Mouse (Mus musculus) midbrain, embryonic 15.5 days (tissue): ENCODE measurements around the gene Slc8b1. TPM values are rescaled to one million over a fixed set of nuclear protein-coding genes. Genes with fewer than 3 reads are reported as not detected.

Source experiments
- ATAC-seq: fragments of 200-750 bp; cut with Nextera tagmentation; replicated peaks from 2 replicates; pipeline ENCODE4 v1.8.0; 2017; ENCODE audit warnings: moderate TSS enrichment
- H3K27ac ChIP-seq: fragments of 300-500 bp; sonication (generic); 2 replicates; pipeline ENCODE4 v1.5.1; 2015; ENCODE audit warnings: mild to moderate bottlenecking, inconsistent platforms
- H3K27me3 ChIP-seq: fragments of 300-500 bp; sonication (generic); replicated peaks from 2 replicates; pipeline ENCODE4 v1.6.1; 2015; ENCODE audit warnings: inconsistent platforms
- H3K36me3 ChIP-seq: fragments of 300-500 bp; sonication (generic); replicated peaks from 2 replicates; pipeline ENCODE4 v1.6.1; 2015; ENCODE audit warnings: inconsistent platforms
- H3K4me1 ChIP-seq: fragments of 300-500 bp; sonication (generic); 2 replicates; pipeline ENCODE4 v1.6.1; 2015; ENCODE audit warnings: inconsistent platforms
- H3K4me2 ChIP-seq: fragments of 300-500 bp; sonication (generic); 2 replicates; pipeline ENCODE4 v1.6.1; 2015; ENCODE audit warnings: inconsistent platforms, mild to moderate bottlenecking, moderate library complexity
- H3K4me3 ChIP-seq: fragments of 300-500 bp; sonication (generic); 2 replicates; pipeline ENCODE4 v1.5.1; 2015; ENCODE audit warnings: mild to moderate bottlenecking, inconsistent platforms
- H3K9ac ChIP-seq: fragments of 300-500 bp; sonication (generic); 2 replicates; pipeline ENCODE4 v1.6.1; 2015; ENCODE audit warnings: mild to moderate bottlenecking, inconsistent platforms
- H3K9me3 ChIP-seq: fragments of 300-500 bp; sonication (generic); 2 replicates; pipeline ENCODE4 v1.6.1; 2016; ENCODE audit warnings: inconsistent platforms
- WGBS: fragments of 180-500 bp; shearing (Covaris S2); methylation state at CpG from one replicate; pipeline ENCODE4 v1.1.7; 2015; ENCODE audit warnings: mixed read lengths; 5-methylcytosine and 5-hydroxymethylcytosine counted together
- polyA plus RNA-seq: library from polyadenylated mRNA; unstranded; fragments of >200 nt; fragmentation: Nextera tagmentation; extraction: Ambion mirVana; gene quantifications from 2 replicates; pipeline ENCODE4 v1.2.1, GENCODE M21; 2015

The Slc8b1 gene
- polyA plus RNA-seq, 1 experiment from 2014 or later = 2.5 TPM

GRCm38 (mm10) chr5:120514031-120514677, 3.2 kb downstream of the Slc8b1 start:
- Histone ChIP-seq H3K4me2 (no peak overlapping the region), H3K27me3 (peaks cover 13% of the 10 kb centered on the region), H3K9ac (no peak overlapping the region), H3K9me3 (no peaks in the 10 kb centered on the region), H3K4me3 (no peak overlapping the region), H3K27ac (no peak overlapping the region), H3K36me3 (no peaks in the 10 kb centered on the region), H3K4me1 (peaks cover 20% of the 10 kb centered on the region; the same call in 1 of the 2 replicates)
- 90% methylated on average over 9 of the region's 9 CpGs for WGBS
- no peak for ATAC-seq

GRCm38 (mm10) chr5:120514754-120515153, 3.8 kb downstream of the Slc8b1 start:
- Histone ChIP-seq H3K9me3 (no peaks in the 10 kb centered on the region), H3K36me3 (no peaks in the 10 kb centered on the region), H3K27me3 (peaks cover 13% of the 10 kb centered on the region), H3K4me2 (no peak overlapping the region), H3K9ac (no peak overlapping the region), H3K27ac (no peak overlapping the region), H3K4me3 (no peak overlapping the region), H3K4me1 (peaks cover 20% of the 10 kb centered on the region; the same call in 1 of the 2 replicates)
- no peak for ATAC-seq
- 42% methylated on average over 4 of the region's 4 CpGs for WGBS

- H3K9me3 ChIP-seq = no peaks in the 10 kb centered on the region
- no peak overlapping the region for H3K27ac ChIP-seq
- H3K27me3 ChIP-seq = peaks cover 13% of the 10 kb centered on the region
- no peaks in the 10 kb centered on the region for H3K36me3 ChIP-seq
- no peak overlapping the region for H3K9ac ChIP-seq
- no peak overlapping the region for H3K4me3 ChIP-seq
- peaks cover 17% of the 10 kb centered on the region; the same call in 1 of the 2 replicates for H3K4me1 ChIP-seq
- WGBS = 72% methylated on average over 7 of the region's 7 CpGs
- ATAC-seq = no peak
- H3K4me2 ChIP-seq = no peak overlapping the region
These were observed 4.5 kb downstream of the Slc8b1 start for GRCm38 (mm10) chr5:120515451-120515850.

DNA sequence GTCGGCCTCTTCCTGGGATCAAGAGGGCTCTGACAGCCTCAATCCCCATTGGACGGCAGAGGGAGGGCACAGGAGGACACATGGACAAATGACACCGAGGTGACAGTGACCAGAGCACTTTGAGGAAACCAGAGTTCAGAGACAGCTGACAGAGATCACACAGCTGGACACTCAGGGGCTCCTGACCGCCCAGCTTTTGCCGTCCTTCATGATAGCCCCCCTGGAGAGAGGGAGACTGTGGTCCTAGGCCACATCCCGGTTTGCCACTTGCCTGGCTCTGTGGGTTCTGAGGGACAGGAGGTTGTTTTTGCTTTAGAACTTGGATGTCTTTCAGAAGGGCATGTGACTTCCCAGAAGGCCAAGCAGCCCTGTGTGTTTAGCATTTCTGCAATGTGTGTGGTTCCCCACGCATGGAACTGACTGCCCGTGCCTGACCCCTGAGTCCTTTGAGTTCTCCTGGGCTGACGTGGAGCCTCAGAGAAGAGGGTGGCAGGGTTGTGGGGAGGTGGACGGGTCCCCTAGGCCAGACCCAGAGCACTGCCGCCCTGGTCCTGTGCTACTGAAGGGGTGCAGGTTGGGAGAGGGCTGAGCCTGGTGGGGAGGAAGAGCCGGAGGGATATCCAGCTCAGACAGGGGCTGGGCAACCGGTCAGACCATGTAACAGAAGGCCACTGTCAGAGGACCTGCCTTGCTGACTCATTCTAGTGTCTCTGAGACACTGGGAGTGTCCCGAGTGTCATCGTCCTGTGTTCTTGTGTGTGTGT, 5.4 kb downstream of the Slc8b1 start:
- 68% methylated on average over 15 of the region's 15 CpGs for WGBS
- Histone ChIP-seq H3K27ac (no peak overlapping the region), H3K4me1 (0 out of 2 replicates have a peak, but pooled peaks cover 10% of the 10 kb centered on the region), H3K9ac (no peak overlapping the region), H3K27me3 (peaks cover 8% of the 10 kb centered on the region; the same call in 1 of the 2 replicates), H3K4me2 (no peak overlapping the region), H3K36me3 (no peaks in the 10 kb centered on the region), H3K9me3 (no peaks in the 10 kb centered on the region), H3K4me3 (no peak overlapping the region)
- no peak for ATAC-seq

- H3K4me3 ChIP-seq = no peak overlapping the region
- no peaks in the 10 kb centered on the region for H3K9me3 ChIP-seq
- no peaks in the 10 kb centered on the region for H3K36me3 ChIP-seq
- H3K27ac ChIP-seq = no peak overlapping the region
- H3K4me2 ChIP-seq = no peak overlapping the region
- no peaks in the 10 kb centered on the region for H3K27me3 ChIP-seq
- no peak for ATAC-seq
- no peak overlapping the region for H3K9ac ChIP-seq
- 58% methylated on average over 9 of the region's 9 CpGs for WGBS
- H3K4me1 ChIP-seq = 0 out of 2 replicates have a peak, but pooled peaks cover 10% of the 10 kb centered on the region
These were observed 6.6 kb downstream of the Slc8b1 start for GRCm38 (mm10) chr5:120517552-120517951.

DNA sequence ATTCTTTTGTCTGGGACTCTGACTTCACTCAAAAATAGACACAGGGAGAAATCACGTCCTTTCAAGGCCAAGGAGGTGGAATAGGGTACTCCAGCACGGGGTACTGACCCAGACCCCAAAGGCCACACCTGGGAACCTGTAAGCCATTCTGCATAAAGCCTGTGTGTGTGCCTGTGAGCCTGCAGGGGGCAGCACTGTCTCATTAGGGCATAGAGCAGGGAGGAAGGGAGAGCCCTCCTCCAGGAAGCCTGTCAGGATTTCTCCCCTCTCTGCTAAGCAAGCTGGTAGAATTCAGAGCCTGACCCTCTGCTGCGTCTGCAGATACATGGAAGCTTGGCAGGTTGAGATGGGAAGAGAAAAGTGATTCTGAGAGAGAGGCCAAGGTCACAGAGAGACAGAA, 11.7 kb downstream of the Slc8b1 start:
- WGBS = 75% methylated on average over 3 of the region's 3 CpGs
- Histone ChIP-seq H3K36me3 (no peaks in the 10 kb centered on the region), H3K27ac (no peak overlapping the region), H3K4me2 (no peak overlapping the region), H3K4me1 (no peaks in the 10 kb centered on the region), H3K9me3 (no peaks in the 10 kb centered on the region), H3K27me3 (no peaks in the 10 kb centered on the region), H3K9ac (no peak overlapping the region), H3K4me3 (no peak overlapping the region)
- no peak for ATAC-seq

DNA sequence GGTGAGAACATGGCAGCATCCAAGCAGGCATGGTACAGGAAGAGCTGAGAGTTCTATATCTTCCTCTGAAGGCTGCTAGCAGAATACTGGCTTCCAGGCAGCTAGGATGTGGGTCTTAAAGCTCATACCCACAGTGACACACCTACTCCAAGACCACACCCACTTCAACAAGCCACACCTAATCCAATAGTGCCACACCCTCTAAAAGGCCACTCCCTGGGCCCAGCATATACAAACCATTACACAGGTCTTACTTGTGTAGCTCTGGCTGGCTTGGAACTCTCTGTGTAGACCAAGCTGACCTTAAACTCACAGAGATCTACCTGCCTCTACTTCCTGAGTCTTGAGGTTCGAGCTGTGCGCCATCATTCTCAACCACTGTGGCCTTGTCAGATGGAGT, 13.8 kb downstream of the Slc8b1 start:
- no peak overlapping the region for H3K4me2 ChIP-seq
- no peaks in the 10 kb centered on the region for H3K4me1 ChIP-seq
- no peak for ATAC-seq
- no peak overlapping the region for H3K4me3 ChIP-seq
- H3K9me3 ChIP-seq = no peaks in the 10 kb centered on the region
- H3K27me3 ChIP-seq = no peaks in the 10 kb centered on the region
- no peaks in the 10 kb centered on the region for H3K36me3 ChIP-seq
- H3K9ac ChIP-seq = no peak overlapping the region
- H3K27ac ChIP-seq = no peak overlapping the region
- 93% methylated on average over 2 of the region's 2 CpGs for WGBS

GRCm38 (mm10) chr5:120525737-120526136, 14.8 kb downstream of the Slc8b1 start:
- no peaks in the 10 kb centered on the region for H3K4me1 ChIP-seq
- no peaks in the 10 kb centered on the region for H3K36me3 ChIP-seq
- H3K9ac ChIP-seq = no peak overlapping the region
- no peak overlapping the region for H3K4me2 ChIP-seq
- WGBS = 40% methylated on average over 5 of the region's 5 CpGs
- H3K9me3 ChIP-seq = no peaks in the 10 kb centered on the region
- no peak overlapping the region for H3K27ac ChIP-seq
- no peaks in the 10 kb centered on the region for H3K27me3 ChIP-seq
- no peak overlapping the region for H3K4me3 ChIP-seq
- no peak for ATAC-seq

DNA sequence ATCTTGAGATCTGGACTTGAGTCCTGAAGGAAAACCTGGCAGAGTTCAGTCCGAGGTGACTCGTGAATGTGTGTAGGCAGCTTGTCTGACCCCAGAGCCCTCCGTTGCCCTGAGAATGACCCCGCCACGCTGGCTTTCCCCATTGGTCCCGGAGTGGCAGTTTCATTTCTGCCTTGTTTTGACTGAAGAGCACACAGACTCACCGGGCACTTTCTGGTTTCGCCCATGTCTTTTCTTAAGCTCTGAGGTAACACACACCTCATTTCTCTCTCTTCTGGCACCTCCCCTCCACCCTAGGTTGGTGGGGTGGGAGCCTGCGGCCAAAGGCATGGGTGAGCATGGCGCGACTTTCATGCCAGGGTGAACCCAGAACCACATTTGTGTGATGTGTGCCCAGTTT, 15.3 kb downstream of the Slc8b1 start:
- no peak overlapping the region for H3K4me2 ChIP-seq
- 83% methylated on average over 11 of the region's 11 CpGs for WGBS
- no peaks in the 10 kb centered on the region for H3K9me3 ChIP-seq
- no peaks in the 10 kb centered on the region for H3K36me3 ChIP-seq
- H3K27me3 ChIP-seq = no peaks in the 10 kb centered on the region
- H3K4me3 ChIP-seq = no peak overlapping the region
- no peak for ATAC-seq
- no peaks in the 10 kb centered on the region for H3K4me1 ChIP-seq
- H3K9ac ChIP-seq = no peak overlapping the region
- no peak overlapping the region for H3K27ac ChIP-seq

- no peaks in the 10 kb centered on the region for H3K4me1 ChIP-seq
- no peak overlapping the region for H3K4me3 ChIP-seq
- no peak overlapping the region for H3K27ac ChIP-seq
- no peaks in the 10 kb centered on the region for H3K36me3 ChIP-seq
- no peak for ATAC-seq
- no peak overlapping the region for H3K9ac ChIP-seq
- 84% methylated on average over 16 of the region's 20 CpGs for WGBS
- no peaks in the 10 kb centered on the region for H3K27me3 ChIP-seq
- H3K4me2 ChIP-seq = no peak overlapping the region
- H3K9me3 ChIP-seq = no peaks in the 10 kb centered on the region
These were observed 16.5 kb downstream of the Slc8b1 start for GRCm38 (mm10) chr5:120527296-120527964.

- ATAC-seq = no peak
- Histone ChIP-seq H3K4me1 (0 out of 2 replicates have a peak, but pooled peaks cover 7% of the 10 kb centered on the region), H3K36me3 (no peaks in the 10 kb centered on the region), H3K27me3 (no peaks in the 10 kb centered on the region), H3K9me3 (no peaks in the 10 kb centered on the region), H3K9ac (no peak overlapping the region), H3K4me3 (no peak overlapping the region), H3K4me2 (no peak overlapping the region), H3K27ac (no peak overlapping the region)
- 85% methylated on average over 8 of the region's 8 CpGs for WGBS
These were observed 20.7 kb downstream of the Slc8b1 start for GRCm38 (mm10) chr5:120531631-120532030.

DNA sequence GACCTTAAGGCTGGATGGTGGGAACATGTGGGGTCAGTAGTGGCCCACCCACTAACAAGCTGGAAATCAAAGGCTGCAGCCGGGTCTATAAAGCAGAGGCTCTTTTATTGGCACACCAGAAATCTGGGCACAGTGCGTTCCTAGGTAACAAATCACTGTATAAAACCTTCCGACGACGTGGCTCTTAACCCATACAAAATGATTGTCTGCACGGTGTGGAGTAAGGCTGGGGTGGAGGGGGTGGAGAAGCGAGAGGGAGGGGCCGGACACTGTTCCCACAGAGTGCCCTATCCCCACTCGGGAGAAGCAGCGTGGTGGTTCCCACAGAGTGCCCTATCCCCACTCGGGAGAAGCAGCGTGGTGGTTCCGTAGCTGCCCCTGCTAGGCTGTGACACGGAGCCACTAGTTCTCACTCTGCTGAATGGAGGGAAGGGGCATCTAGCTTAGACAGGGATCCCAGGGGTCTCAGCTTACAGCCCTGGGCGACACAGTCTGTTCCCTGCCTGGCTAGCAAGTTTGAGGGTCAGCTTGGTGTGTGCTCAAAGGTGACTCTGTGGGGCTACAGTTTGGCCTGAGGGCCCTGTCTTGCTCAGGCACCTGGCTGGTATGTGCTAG, 23.2 kb downstream of the Slc8b1 start:
- peak; percentile 67 for ATAC-seq
- H3K4me2 ChIP-seq = no peak overlapping the region
- H3K9me3 ChIP-seq = no peaks in the 10 kb centered on the region
- WGBS = 50% methylated on average over 15 of the region's 15 CpGs
- H3K9ac ChIP-seq = no peak overlapping the region
- H3K27me3 ChIP-seq = no peaks in the 10 kb centered on the region
- H3K4me3 ChIP-seq = no peak overlapping the region
- H3K4me1 ChIP-seq = 0 out of 2 replicates have a peak, but pooled peaks cover 7% of the 10 kb centered on the region
- peak overlapping the region; percentile 48 for H3K27ac ChIP-seq
- no peaks in the 10 kb centered on the region for H3K36me3 ChIP-seq
